ENCODE assay signal across 11 mouse cellular contexts in genomic region chr14:121799112-121799511, GRCm38 (mm10). TPM values are rescaled to one million over a fixed set of nuclear protein-coding genes. Genes with fewer than 3 reads are reported as not detected.
DNase-seq lines count a peak whose midpoint lies in the region; ATAC-seq lines count a peak whose summit lies in the region.
"Had no signal": no experiment of that assay in that cellular context is flagged by ENCODE, and none has a peak within 500 bp of the region (broad histone marks: within the 10 kb centered on the region; RNA-seq: fewer than 3 reads in every experiment).

No protein-coding gene starts in this region.

- H3K4me3 ChIP-seq in kidney, embryonic 15.5 days (replicated peaks), result no peak overlapping the region
- no peak overlapping the region for H3K4me3 ChIP-seq in kidney, embryonic 16.5 days (ENCODE audit: low read length)
- no peak overlapping the region for H3K4me3 ChIP-seq in liver, embryonic 15.5 days (replicated peaks)

- WGBS in kidney, embryonic 15.5 days, result 65% methylated on average over 7 of the region's 7 CpGs
- 62% methylated on average over 7 of the region's 7 CpGs for WGBS in kidney, embryonic 16.5 days
- WGBS in liver, embryonic 15.5 days (ENCODE audit: insufficient replicate concordance), result 35% methylated on average over 7 of the region's 7 CpGs

- 0 out of 2 replicates have a peak, but pooled peaks cover 5% of the 10 kb centered on the region for H3K27me3 ChIP-seq in kidney, embryonic 15.5 days
- H3K27me3 ChIP-seq in kidney, embryonic 16.5 days (ENCODE audit: insufficient read depth, low read length), result 0 out of 2 replicates have a peak, but pooled peaks cover 5% of the 10 kb centered on the region
- peaks cover 26% of the 10 kb centered on the region for H3K27me3 ChIP-seq in liver, embryonic 15.5 days

- no peaks in the 10 kb centered on the region for H3K9me3 ChIP-seq in kidney, embryonic 15.5 days (replicated peaks)
- H3K9me3 ChIP-seq in kidney, embryonic 16.5 days (ENCODE audit: low read length), result no peaks in the 10 kb centered on the region
- no peaks in the 10 kb centered on the region for H3K9me3 ChIP-seq in liver, embryonic 15.5 days (replicated peaks)
- H3K9me3 ChIP-seq: hindbrain, embryonic 15.5 days; lung, embryonic 15.5 days; midbrain, embryonic 10.5 days had no signal

- no peak for ATAC-seq in kidney, embryonic 15.5 days (replicated peaks; ENCODE audit: low FRiP score)
- ATAC-seq in kidney, embryonic 16.5 days (ENCODE audit: low FRiP score, low TSS enrichment), result no peak
- no peak for ATAC-seq in liver, embryonic 15.5 days (ENCODE audit: insufficient read depth)

- no peak overlapping the region for H3K27ac ChIP-seq in kidney, embryonic 15.5 days
- H3K27ac ChIP-seq in kidney, embryonic 16.5 days (ENCODE audit: low read length), result no peak overlapping the region
- no peak overlapping the region for H3K27ac ChIP-seq in liver, embryonic 15.5 days (replicated peaks)

- H3K36me3 ChIP-seq in kidney, embryonic 15.5 days, result no peaks in the 10 kb centered on the region
- no peaks in the 10 kb centered on the region for H3K36me3 ChIP-seq in kidney, embryonic 16.5 days (ENCODE audit: insufficient read depth, low read length)
- no peaks in the 10 kb centered on the region for H3K36me3 ChIP-seq in liver, embryonic 15.5 days (replicated peaks)
- H3K36me3 ChIP-seq: hindbrain, embryonic 15.5 days; lung, embryonic 15.5 days; midbrain, embryonic 10.5 days had no signal

- peaks cover 19% of the 10 kb centered on the region for H3K4me1 ChIP-seq in kidney, embryonic 15.5 days
- H3K4me1 ChIP-seq in kidney, embryonic 16.5 days (ENCODE audit: insufficient read depth, low read length), result peaks cover 17% of the 10 kb centered on the region
- H3K4me1 ChIP-seq in liver, embryonic 15.5 days (replicated peaks), result peaks cover 30% of the 10 kb centered on the region

- H3K9ac ChIP-seq in kidney, embryonic 15.5 days, result no peak overlapping the region
- no peak overlapping the region for H3K9ac ChIP-seq in kidney, embryonic 16.5 days (replicated peaks; ENCODE audit: low read length)
- H3K9ac ChIP-seq in liver, embryonic 15.5 days, result no peak overlapping the region
- H3K9ac ChIP-seq: lung, embryonic 15.5 days had no signal

- peak overlapping the region; percentile 81; the same call in 1 of the 2 replicates for H3K4me2 ChIP-seq in kidney, embryonic 15.5 days
- no peak overlapping the region; the same call in 1 of the 2 replicates for H3K4me2 ChIP-seq in kidney, embryonic 16.5 days (replicated peaks; ENCODE audit: low read depth, low read length)
- H3K4me2 ChIP-seq in liver, embryonic 15.5 days, result peak overlapping the region; percentile 94; the same call in 1 of the 2 replicates

- peak; percentile 59 for DNase-seq in cerebellum, adult 9-10 months
- DNase-seq in cerebellum, adult 18-20 months, result no peak
- peak; percentile 39 for DNase-seq in ZHBTc4 (ENCODE audit: low read depth, low spot score)
- no peak for DNase-seq in kidney, postnatal 10 days
- DNase-seq in layer of hippocampus, adult 11-12 months (ENCODE audit: low spot score), result no peak

RNA-seq across cellular contexts. Expression of gene Dock9, which starts 1.5 kb away (rescaled TPM):
- 10.1 and 11.1 TPM in 2 replicates for polyA plus RNA-seq in kidney, embryonic 15.5 days (2015; fragmentation: Nextera tagmentation; extraction: Ambion mirVana)
- 13.0 and 14.0 TPM in 2 replicates for polyA plus RNA-seq in kidney, embryonic 16.5 days (2015; fragmentation: Nextera tagmentation; extraction: Ambion mirVana)
- 1.2 and 1.3 TPM in 2 replicates for polyA plus RNA-seq in liver, embryonic 15.5 days (2015; fragmentation: Nextera tagmentation; extraction: Ambion mirVana)

Comparison
In these comparisons a context has a peak if more than half of its experiments do, and no peak if none do; other contexts are left out.
1. DNase-seq: peak in cerebellum, adult 9-10 months (single experiment) and ZHBTc4 (single experiment); none in cerebellum, adult 18-20 months (0 of 2), kidney, postnatal 10 days (single experiment) and layer of hippocampus, adult 11-12 months (single experiment).